Mouse (Mus musculus): ENCODE data around the gene Ift57. TPM values are rescaled to one million over a fixed set of nuclear protein-coding genes. Genes with fewer than 3 reads are reported as not detected.

Ift57 gene
- polyA plus RNA-seq, 1 experiment from 2014 or later = 38.7 TPM

DNA sequence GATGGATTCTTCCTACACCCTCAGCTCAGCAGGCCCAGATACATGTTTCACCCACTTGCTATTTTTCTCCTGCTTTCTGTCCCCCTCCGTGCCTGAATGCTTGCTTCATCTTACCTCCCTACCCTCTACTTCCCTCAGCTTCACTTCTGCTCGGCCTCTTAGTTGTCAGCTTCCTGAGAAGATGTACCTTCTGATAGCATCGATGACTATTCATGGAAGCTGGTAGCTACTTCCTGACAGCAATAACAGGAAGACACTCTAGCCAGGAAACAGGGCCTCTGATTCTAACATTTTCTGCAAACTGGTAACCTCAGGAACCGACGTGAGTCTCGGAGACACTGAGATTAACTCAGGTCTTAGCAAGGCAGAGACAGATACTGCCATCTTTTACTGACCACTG, 99.8 kb downstream of the Ift57 start:
- Histone ChIP-seq H3K27me3 (replicated peaks) (no peaks in the 10 kb centered on the region), H3K9ac (replicated peaks) (no peak overlapping the region), H3K4me2 (no peak overlapping the region), H3K4me1 (peaks cover 2% of the 10 kb centered on the region), H3K36me3 (no peaks in the 10 kb centered on the region), H3K4me3 (replicated peaks) (no peak overlapping the region), H3K27ac (replicated peaks) (no peak overlapping the region), H3K9me3 (replicated peaks) (no peaks in the 10 kb centered on the region)
- no peak for ATAC-seq (ENCODE audit: low FRiP score)
- 93% methylated on average over 6 of the region's 6 CpGs for WGBS

DNA sequence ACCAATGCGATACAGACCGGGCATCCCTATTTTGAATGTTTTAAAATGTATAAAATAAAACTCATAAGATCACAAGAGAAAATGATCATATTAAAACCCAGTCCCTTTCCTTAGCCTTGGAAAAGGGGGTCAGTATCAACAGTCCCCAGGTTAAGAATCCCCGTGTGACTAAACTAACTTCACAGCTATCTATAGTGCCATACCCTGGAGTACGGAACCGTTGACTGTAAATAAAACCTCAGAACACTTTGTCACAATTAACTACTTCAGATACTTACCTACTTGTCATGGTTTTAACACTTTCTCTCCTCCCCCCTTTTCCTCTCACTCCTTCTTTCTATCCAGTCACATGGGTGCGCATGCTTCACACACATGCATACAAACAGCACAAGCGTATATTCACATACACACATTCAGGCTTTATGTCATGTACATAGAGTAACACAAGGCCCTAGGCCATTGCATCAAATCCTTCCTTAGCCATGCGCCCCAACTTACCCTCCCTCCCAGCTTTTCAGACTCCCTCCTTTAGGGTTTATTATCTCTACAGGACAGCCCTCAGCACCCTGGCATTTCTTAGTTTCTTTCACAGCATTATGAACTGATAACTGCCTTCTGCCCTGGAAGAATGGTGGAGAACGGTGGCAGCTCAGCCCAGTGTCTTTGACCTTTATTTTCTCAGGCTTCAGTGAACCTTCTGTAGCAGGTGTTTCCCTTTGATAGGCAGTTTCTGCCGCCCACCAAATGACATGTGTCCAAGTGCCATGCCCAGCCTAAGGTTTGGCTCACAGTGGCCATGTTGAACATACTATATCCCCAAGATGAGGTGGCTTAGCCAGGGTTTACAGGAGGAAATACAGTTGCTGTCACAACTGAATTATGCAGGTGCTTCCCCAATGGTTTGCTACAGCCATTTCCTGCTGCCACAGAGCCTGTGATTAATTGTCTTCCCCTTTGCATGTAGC, 100.8 kb downstream of the Ift57 start, which contains the start of gene Cd47:
Gene Cd47 (plus strand): TSS at position 937 of the 965 bp plus-strand sequence.
- WGBS = 84% methylated on average over 10 of the region's 10 CpGs
- no peaks in the 10 kb centered on the region for H3K27me3 ChIP-seq (replicated peaks)
- peaks cover 10% of the 10 kb centered on the region for H3K4me1 ChIP-seq
- no peak within 1 kb of the TSS for H3K4me2 ChIP-seq
- no peak within 1 kb of the TSS for H3K27ac ChIP-seq (replicated peaks)
- no peak within 1 kb of the TSS for H3K4me3 ChIP-seq (replicated peaks)
- no peak within 1 kb of the TSS for H3K9ac ChIP-seq (replicated peaks)
- H3K9me3 ChIP-seq (replicated peaks) = no peaks in the 10 kb centered on the region
- no peaks in the 10 kb centered on the region for H3K36me3 ChIP-seq
- no peak for ATAC-seq (ENCODE audit: low FRiP score)

DNA sequence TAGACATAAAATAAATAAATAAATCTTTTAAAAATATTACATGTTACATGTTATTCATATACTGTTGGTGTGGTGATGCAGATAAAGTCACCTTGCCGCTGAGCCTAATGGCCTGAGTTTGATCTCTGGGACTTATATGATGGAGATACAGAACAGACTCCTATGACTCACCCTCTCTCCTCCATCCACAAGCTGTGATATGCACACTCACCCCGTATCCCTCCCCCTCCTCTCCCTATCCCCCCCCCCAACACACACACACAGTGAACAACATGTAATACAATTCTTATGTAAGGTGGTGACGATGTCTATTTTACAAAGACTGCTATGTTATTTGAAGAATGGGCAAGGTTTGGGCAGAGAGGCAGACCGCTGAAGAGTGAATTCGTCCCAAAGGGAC, 102.0 kb downstream of the Ift57 start:
- 91% methylated on average over 5 of the region's 5 CpGs for WGBS
- no peak overlapping the region for H3K4me2 ChIP-seq
- no peaks in the 10 kb centered on the region for H3K9me3 ChIP-seq (replicated peaks)
- H3K36me3 ChIP-seq = no peaks in the 10 kb centered on the region
- H3K9ac ChIP-seq (replicated peaks) = no peak overlapping the region
- H3K4me1 ChIP-seq = peaks cover 10% of the 10 kb centered on the region
- H3K27ac ChIP-seq (replicated peaks) = no peak overlapping the region
- no peaks in the 10 kb centered on the region for H3K27me3 ChIP-seq (replicated peaks)
- no peak for ATAC-seq (ENCODE audit: low FRiP score)
- H3K4me3 ChIP-seq (replicated peaks) = no peak overlapping the region

DNA sequence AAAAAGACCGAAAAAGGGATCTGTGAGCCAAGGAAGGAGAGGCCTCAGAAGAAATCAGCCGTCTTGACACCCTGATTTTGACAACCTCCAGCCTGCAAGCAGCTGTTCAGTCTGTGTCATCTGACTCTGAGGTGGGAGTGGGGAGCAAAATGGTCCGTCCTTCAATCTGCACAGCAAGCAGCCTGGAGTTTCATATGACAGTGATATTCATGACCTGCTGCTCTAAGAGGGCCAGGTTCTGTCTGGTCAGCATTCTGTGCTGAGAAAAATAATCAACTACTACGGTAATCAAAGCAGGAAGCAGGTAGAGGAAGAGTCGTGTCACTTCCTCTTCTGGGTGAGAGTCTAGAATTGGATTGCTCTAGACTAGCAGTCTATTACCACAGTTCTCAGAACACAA, 102.4 kb downstream of the Ift57 start:
- Histone ChIP-seq H3K4me3 (replicated peaks) (no peak overlapping the region), H3K36me3 (no peaks in the 10 kb centered on the region), H3K27ac (replicated peaks) (no peak overlapping the region), H3K9ac (replicated peaks) (no peak overlapping the region), H3K9me3 (replicated peaks) (no peaks in the 10 kb centered on the region), H3K4me2 (no peak overlapping the region), H3K4me1 (peaks cover 10% of the 10 kb centered on the region), H3K27me3 (replicated peaks) (no peaks in the 10 kb centered on the region)
- WGBS = 70% methylated on average over 5 of the region's 5 CpGs
- ATAC-seq (ENCODE audit: low FRiP score) = no peak

DNA sequence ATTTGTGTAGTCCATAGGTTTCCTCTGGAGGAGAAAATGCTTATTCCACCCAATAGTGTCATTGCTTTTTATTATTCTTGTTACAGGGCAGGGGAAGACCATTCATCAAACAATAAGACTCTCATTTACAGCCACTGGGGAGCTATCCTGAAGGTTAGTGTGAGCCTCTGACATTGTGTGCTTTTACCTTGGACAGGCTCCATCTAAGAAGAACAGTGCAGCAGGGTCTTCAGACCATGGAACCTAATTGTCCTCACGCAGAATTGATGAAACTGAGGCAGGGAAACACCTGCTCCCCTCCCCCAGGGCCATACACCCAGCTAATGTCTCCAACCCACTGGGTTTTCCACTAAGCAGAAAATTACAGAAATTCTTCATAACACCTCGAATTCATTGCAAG, 104.0 kb downstream of the Ift57 start:
- no peak overlapping the region for H3K4me3 ChIP-seq (replicated peaks)
- ATAC-seq (ENCODE audit: low FRiP score) = no peak
- no peaks in the 10 kb centered on the region for H3K36me3 ChIP-seq
- H3K4me2 ChIP-seq = no peak overlapping the region
- H3K27ac ChIP-seq (replicated peaks) = no peak overlapping the region
- WGBS = 17% methylated on average over 2 of the region's 2 CpGs
- peaks cover 10% of the 10 kb centered on the region for H3K4me1 ChIP-seq
- no peaks in the 10 kb centered on the region for H3K9me3 ChIP-seq (replicated peaks)
- H3K27me3 ChIP-seq (replicated peaks) = no peaks in the 10 kb centered on the region
- H3K9ac ChIP-seq (replicated peaks) = no peak overlapping the region

DNA sequence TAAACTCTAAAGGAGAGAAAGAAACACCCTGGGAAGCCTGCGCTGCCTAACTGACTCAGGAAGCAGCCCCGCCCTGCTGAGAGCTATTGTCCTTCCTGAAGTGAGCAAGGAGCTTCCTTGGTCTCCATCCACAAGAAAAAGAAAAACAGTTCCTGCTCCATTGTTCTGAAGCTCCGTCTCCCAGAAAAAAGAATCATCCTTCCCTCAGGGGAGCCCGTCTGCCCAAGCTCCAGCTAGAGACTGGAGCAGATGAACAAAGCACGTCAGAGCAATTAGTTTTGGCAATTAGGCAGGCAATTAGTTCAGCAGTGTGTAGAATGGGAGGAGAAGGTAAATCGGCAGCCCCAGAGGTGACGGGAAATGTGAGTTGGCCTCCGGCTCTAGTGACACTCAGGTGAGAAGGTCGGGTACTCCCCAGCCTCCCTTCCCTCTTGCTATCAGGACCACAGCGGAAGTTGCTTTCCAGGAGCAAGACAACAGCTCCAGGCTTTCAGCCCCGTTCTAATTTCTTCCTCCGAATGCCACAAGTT, 105.0 kb downstream of the Ift57 start:
- Histone ChIP-seq H3K9ac (replicated peaks) (peak overlapping the region; percentile 36; the same call in 1 of the 2 replicates), H3K4me1 (peaks cover 10% of the 10 kb centered on the region), H3K27ac (replicated peaks) (peak overlapping the region; percentile 58), H3K4me2 (peak overlapping the region; percentile 68), H3K4me3 (replicated peaks) (peak overlapping the region; percentile 34), H3K9me3 (replicated peaks) (no peaks in the 10 kb centered on the region), H3K27me3 (replicated peaks) (no peaks in the 10 kb centered on the region), H3K36me3 (no peaks in the 10 kb centered on the region)
- 1% methylated on average over 12 of the region's 12 CpGs for WGBS
- ATAC-seq (ENCODE audit: low FRiP score) = peak; percentile 53

DNA sequence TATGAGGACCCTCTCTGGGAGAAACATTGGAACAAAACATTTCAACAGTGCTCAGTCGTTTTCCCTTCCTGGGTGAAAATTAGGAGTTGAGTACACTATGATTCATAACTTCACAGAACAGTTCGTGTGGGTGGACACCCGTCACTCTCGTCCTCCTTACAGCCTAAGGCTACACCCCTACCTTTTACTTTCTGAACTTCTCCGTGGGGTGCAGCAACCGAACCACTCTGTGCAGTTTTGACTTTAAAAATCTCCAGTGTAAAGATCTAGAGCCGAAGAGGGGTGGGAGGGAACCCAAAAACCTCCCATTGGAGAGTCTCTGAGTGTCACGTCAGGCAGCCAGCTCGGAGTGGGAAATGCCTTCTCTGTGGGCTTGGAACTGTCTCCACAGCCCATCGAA, 107.9 kb downstream of the Ift57 start:
- no peaks in the 10 kb centered on the region for H3K27me3 ChIP-seq (replicated peaks)
- H3K27ac ChIP-seq (replicated peaks) = no peak overlapping the region
- ATAC-seq (ENCODE audit: low FRiP score) = no peak
- no peak overlapping the region for H3K4me2 ChIP-seq
- H3K9ac ChIP-seq (replicated peaks) = no peak overlapping the region
- H3K9me3 ChIP-seq (replicated peaks) = no peaks in the 10 kb centered on the region
- H3K36me3 ChIP-seq = no peaks in the 10 kb centered on the region
- H3K4me3 ChIP-seq (replicated peaks) = no peak overlapping the region
- peaks cover 10% of the 10 kb centered on the region for H3K4me1 ChIP-seq
- 85% methylated on average over 10 of the region's 10 CpGs for WGBS

DNA sequence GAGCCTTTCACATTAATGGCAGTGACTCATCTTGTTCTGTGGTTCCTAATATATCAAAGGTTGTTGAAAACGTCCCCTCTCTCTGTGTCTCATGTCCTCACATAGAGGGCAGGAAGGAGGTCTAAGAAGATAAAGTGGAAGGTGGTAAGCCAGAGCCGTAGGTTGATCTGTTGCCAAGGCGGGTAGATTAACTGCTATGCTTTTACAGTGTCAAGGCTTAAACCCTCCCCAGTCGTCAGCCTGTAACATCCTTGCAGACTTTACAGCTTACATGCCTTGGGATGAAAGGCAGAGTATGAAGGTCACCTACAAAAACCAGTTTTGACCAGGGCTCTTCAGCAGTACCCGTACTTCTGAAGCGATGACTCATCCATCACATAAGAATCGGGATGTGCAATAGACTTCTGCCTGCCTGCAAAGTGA, 108.4 kb downstream of the Ift57 start:
- H3K27ac ChIP-seq (replicated peaks) = no peak overlapping the region
- no peak overlapping the region for H3K4me3 ChIP-seq (replicated peaks)
- H3K4me1 ChIP-seq = peaks cover 10% of the 10 kb centered on the region
- no peaks in the 10 kb centered on the region for H3K36me3 ChIP-seq
- H3K27me3 ChIP-seq (replicated peaks) = no peaks in the 10 kb centered on the region
- H3K9ac ChIP-seq (replicated peaks) = no peak overlapping the region
- WGBS = 84% methylated on average over 7 of the region's 7 CpGs
- H3K9me3 ChIP-seq (replicated peaks) = no peaks in the 10 kb centered on the region
- ATAC-seq (ENCODE audit: low FRiP score) = no peak
- no peak overlapping the region for H3K4me2 ChIP-seq

DNA sequence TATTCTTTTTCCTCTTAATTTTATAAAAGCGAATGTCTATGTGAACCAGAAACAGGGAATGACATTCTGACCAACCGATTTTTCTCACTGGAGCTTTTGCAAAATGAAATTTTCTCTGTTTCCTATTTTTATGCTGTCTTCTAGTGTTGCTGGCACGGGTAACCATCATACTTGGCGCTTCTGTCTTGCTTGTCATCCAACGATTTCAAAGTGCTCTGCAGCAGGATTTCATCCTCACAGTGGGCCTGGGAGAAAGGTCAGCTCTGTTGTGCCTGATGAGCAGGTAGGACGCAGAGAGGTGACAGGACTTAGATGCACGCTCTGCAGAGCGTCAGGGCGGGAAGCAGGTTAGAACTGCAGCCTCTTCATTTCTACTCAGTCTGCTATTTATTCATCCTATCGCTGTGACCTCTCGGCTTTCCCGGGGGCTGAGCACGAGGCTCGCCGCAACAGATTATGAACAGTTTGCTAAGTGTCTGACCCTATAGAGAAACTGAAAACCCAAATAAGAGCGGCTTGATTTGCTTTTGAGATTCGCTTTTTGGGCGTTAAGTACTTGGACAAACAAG, 108.9 kb downstream of the Ift57 start:
- H3K36me3 ChIP-seq = no peaks in the 10 kb centered on the region
- H3K27ac ChIP-seq (replicated peaks) = no peak overlapping the region
- H3K4me1 ChIP-seq = peaks cover 10% of the 10 kb centered on the region
- whole genome bisulfite sequencing = 88% methylated on average over 18 of the region's 18 CpGs
- H3K4me2 ChIP-seq = no peak overlapping the region
- no peak overlapping the region for H3K4me3 ChIP-seq (replicated peaks)
- no peak overlapping the region for H3K9ac ChIP-seq (replicated peaks)
- no peak for ATAC-seq (ENCODE audit: low FRiP score)
- H3K9me3 ChIP-seq (replicated peaks) = no peaks in the 10 kb centered on the region
- H3K27me3 ChIP-seq (replicated peaks) = no peaks in the 10 kb centered on the region

DNA sequence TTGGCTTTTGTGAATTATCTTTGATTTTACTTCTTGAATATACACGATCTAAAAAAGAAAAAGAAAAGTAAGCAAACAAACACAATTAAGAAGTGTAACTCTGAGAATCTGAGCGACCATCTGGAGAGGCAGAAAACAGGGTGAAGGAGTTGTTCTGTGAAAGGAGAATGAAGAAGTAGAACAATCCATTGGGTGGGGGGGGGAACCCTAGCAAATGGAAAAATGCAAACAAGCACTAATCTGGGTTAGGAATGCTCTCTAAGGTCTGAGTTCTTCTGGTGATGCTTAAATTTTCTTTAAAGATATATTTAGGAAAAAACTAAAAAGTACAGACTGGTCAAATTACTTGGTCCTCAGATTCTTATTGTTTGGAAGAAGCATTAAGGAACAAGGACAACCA, 112.9 kb downstream of the Ift57 start:
- ATAC-seq (ENCODE audit: low FRiP score) = no peak
- Histone ChIP-seq H3K27me3 (replicated peaks) (no peaks in the 10 kb centered on the region), H3K4me2 (no peak overlapping the region), H3K9ac (replicated peaks) (no peak overlapping the region), H3K36me3 (no peaks in the 10 kb centered on the region), H3K4me3 (replicated peaks) (no peak overlapping the region), H3K9me3 (replicated peaks) (no peaks in the 10 kb centered on the region), H3K27ac (replicated peaks) (no peak overlapping the region), H3K4me1 (no peaks in the 10 kb centered on the region)
- 89% methylated on average over 2 of the region's 2 CpGs for WGBS

DNA sequence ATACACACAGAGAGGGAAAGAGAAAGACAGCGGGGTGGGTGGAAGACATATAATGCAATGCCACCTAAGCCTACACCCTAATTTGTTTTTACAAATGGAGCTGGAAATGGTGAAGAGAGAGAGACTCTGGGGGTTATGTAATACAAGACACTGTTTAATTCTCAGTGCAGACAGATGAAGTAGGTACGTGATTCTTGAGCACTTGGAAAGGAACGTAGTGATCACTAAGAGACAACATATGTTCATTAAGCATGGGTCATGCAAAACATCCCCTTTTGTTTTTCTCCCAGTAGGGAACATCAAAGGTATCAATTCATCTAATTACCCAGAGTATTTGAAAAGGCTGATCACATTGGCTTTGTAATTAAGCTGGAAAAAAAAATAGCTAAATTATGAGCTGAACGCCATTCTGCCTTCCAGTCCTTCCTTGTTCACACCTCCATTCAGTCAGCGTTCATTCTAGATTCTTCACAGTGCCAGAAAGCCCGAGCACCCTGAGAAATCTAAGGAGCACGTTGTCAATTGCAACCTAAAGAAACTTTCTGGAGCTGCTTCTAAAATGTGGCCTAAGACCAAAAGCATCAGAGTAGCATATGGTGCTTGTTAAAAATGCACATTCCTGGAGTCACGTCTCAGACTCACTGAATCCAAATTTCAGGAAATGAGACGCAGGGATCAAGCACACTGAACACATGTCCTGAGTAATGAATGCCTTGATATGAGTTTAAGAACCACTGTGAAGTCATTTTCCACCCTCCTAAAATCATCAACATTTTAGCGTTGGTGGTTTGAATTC, 114.0 kb downstream of the Ift57 start:
- Histone ChIP-seq H3K36me3 (no peaks in the 10 kb centered on the region), H3K27me3 (replicated peaks) (no peaks in the 10 kb centered on the region), H3K9me3 (replicated peaks) (no peaks in the 10 kb centered on the region), H3K4me3 (replicated peaks) (no peak overlapping the region), H3K4me1 (no peaks in the 10 kb centered on the region), H3K27ac (replicated peaks) (no peak overlapping the region), H3K9ac (replicated peaks) (no peak overlapping the region), H3K4me2 (no peak overlapping the region)
- ATAC-seq (ENCODE audit: low FRiP score) = no peak
- WGBS = 68% methylated on average over 10 of the region's 10 CpGs

Measured in neural tube, embryonic 15.5 days (tissue).